Mouse (Mus musculus) heart, embryonic 14.5 days (tissue): ENCODE results near the gene Pdgfra. TPM values are rescaled to one million over a fixed set of nuclear protein-coding genes. Genes with fewer than 3 reads are reported as not detected.
A peak's percentile ranks its signal among the peaks of the same experiment; 100 is the strongest.

Experiments
- ATAC-seq: fragments of 200-750 bp; cut with Nextera tagmentation; 2 replicates; pipeline ENCODE4 v1.8.0; 2017; ENCODE audit warnings: low read depth, moderate TSS enrichment; ENCODE audit not compliant: insufficient number of reproducible peaks, insufficient read depth, low FRiP score
- H3K27ac ChIP-seq, 2 experiments: fragments of 200-500 bp in 1 of 2; fragments of 300-500 bp in 1 of 2; sonication (generic) in 1 of 2; replicated peaks in 1 of 2; 2 replicates each; pipeline ENCODE4 v1.5.1; 2012 to 2014; ENCODE audit warnings: low read depth in 2 of 2, low read length in 2 of 2, control low read depth in 1 of 2, mild to moderate bottlenecking in 1 of 2, mixed read lengths in 1 of 2; ENCODE audit not compliant: control insufficient read depth in 1 of 2, insufficient read depth in 1 of 2
- H3K27me3 ChIP-seq: fragments of 300-500 bp; sonication (generic); 2 replicates; pipeline ENCODE4 v1.6.1; 2014; ENCODE audit warnings: mild to moderate bottlenecking, low read length, control low read depth; ENCODE audit not compliant: control insufficient read depth, insufficient read depth
- H3K36me3 ChIP-seq: fragments of 300-500 bp; sonication (generic); 2 replicates; pipeline ENCODE4 v1.6.1; 2014; ENCODE audit warnings: mild to moderate bottlenecking, control low read depth, low read length, mixed read lengths; ENCODE audit not compliant: control insufficient read depth, insufficient read depth
- H3K4me1 ChIP-seq, 2 experiments: fragments of 200-500 bp in 1 of 2; fragments of 300-500 bp in 1 of 2; sonication (generic) in 1 of 2; 2 replicates each; pipeline ENCODE4 v1.6.1; 2012 to 2014; ENCODE audit warnings: low read length in 2 of 2, control low read depth in 1 of 2, mixed read lengths in 1 of 2; ENCODE audit not compliant: control insufficient read depth in 2 of 2, insufficient read depth in 2 of 2
- H3K4me2 ChIP-seq: fragments of 300-500 bp; sonication (generic); 2 replicates; pipeline ENCODE4 v1.6.1; 2014; ENCODE audit warnings: mild to moderate bottlenecking, low read length
- H3K4me3 ChIP-seq, 2 experiments: fragments of 200-500 bp in 1 of 2; fragments of 300-500 bp in 1 of 2; sonication (generic) in 1 of 2; 2 replicates each; pipeline ENCODE4 v1.5.1; 2012 to 2014; ENCODE audit warnings: low read length in 2 of 2, mild to moderate bottlenecking in 2 of 2, control low read depth in 1 of 2, low read depth in 1 of 2, moderate library complexity in 1 of 2; ENCODE audit not compliant: control insufficient read depth in 1 of 2, insufficient read depth in 1 of 2
- H3K9ac ChIP-seq: fragments of 300-500 bp; sonication (generic); 2 replicates; pipeline ENCODE4 v1.6.1; 2014; ENCODE audit warnings: mild to moderate bottlenecking, low read length
- H3K9me3 ChIP-seq: fragments of 300-500 bp; sonication (generic); 2 replicates; pipeline ENCODE4 v1.6.1; 2016; ENCODE audit warnings: low read length, control low read depth; ENCODE audit not compliant: control insufficient read depth
- WGBS: fragments of 180-500 bp; shearing (Covaris S2); extraction: QIAGEN DNeasy Blood & Tissue Kit; methylation state at CpG from one replicate; pipeline ENCODE4 v1.1.7; 2014; 5-methylcytosine and 5-hydroxymethylcytosine counted together
- polyA plus RNA-seq: library from polyadenylated mRNA; unstranded; fragments of >200 nt; fragmentation: Nextera tagmentation; extraction: Ambion mirVana; gene quantifications from 2 replicates; pipeline ENCODE4 v1.2.1, GENCODE M21; 2014

The Pdgfra gene
- polyA plus RNA-seq = 19.6 and 24.5 TPM in 2 replicates

- WGBS = 4% methylated on average over 10 of the region's 10 CpGs
- H3K9ac ChIP-seq = peak within 1 kb of the TSS; percentile 78
- peak within 1 kb of the TSS; percentile 53 to 56 for H3K4me3 ChIP-seq
- peak within 1 kb of the TSS; percentile 80 to 84 for H3K27ac ChIP-seq
- H3K9me3 ChIP-seq = no peaks in the 10 kb centered on the region
- H3K4me2 ChIP-seq = peak within 1 kb of the TSS; percentile 62
- ATAC-seq = no peak
- no peaks in the 10 kb centered on the region for H3K36me3 ChIP-seq
- peaks cover 57% of the 10 kb centered on the region for H3K27me3 ChIP-seq
- peaks cover 14 to 19% of the 10 kb centered on the region in 2 experiments for H3K4me1 ChIP-seq
Measured at GRCm38 (mm10) chr5:75152021-75152425, at the start of gene Pdgfra. Gene Pdgfra (plus strand): TSS chr5:75152292.

DNA sequence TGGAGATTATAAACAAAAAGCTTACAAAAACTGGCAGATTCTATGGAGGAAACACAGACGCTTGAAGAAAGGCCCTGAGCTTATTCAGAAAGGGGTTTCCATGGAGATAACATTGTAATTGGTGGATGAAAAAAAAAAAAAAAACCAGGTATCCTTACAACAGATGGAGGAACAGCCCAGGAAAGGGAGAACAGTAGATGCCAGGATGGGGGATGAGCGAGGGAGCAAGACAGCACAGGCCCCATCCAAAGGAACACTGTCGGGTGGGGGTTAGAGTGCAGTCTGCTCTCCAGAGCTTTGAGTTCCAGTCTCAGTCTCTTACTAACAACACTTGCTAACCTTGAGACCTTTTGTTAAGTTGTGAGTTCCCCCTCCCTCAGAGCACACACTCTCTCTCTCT is 45.6 kb upstream of the Pdgfra start:
- no peaks in the 10 kb centered on the region for H3K9me3 ChIP-seq
- WGBS = 64% methylated on average over 3 of the region's 3 CpGs
- H3K36me3 ChIP-seq = no peaks in the 10 kb centered on the region
- H3K27ac ChIP-seq = no peak overlapping the region
- no peak overlapping the region for H3K4me3 ChIP-seq
- no peak for ATAC-seq
- no peak overlapping the region for H3K4me2 ChIP-seq
- no peaks in the 10 kb centered on the region; a peak in 1 of 4 replicates for H3K4me1 ChIP-seq
- no peaks in the 10 kb centered on the region for H3K27me3 ChIP-seq
- no peak overlapping the region for H3K9ac ChIP-seq

GRCm38 (mm10) chr5:75109368-75109767 is 42.7 kb upstream of the Pdgfra start:
- Histone ChIP-seq H3K4me2 (no peak overlapping the region), H3K9me3 (no peaks in the 10 kb centered on the region), H3K36me3 (no peaks in the 10 kb centered on the region), H3K27ac (no peak overlapping the region), H3K4me3 (no peak overlapping the region), H3K4me1 (no peaks in the 10 kb centered on the region; a peak in 1 of 4 replicates), H3K9ac (no peak overlapping the region), H3K27me3 (no peaks in the 10 kb centered on the region)
- no peak for ATAC-seq
- WGBS = 26% methylated on average over 5 of the region's 5 CpGs

DNA sequence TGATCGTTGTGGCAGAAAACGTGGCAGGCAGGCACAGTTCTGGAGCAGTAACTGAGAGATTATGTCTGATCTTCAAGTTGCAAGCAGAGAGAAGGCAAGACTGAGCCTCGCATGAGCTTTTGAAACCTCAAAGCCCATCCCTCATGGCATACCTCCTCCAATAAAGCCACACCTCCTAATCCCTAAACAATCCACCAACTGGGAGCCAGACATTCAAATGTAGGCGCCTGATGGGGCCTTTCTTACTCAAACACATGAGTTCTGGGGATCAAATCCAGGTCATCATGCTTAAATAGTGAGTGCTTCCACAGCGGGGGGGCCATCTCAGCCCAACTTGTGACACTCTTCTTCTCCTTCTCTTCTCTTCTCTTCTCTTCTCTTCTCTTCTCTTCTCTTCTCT is 40.3 kb upstream of the Pdgfra start:
- Histone ChIP-seq H3K27me3 (no peaks in the 10 kb centered on the region), H3K36me3 (no peaks in the 10 kb centered on the region), H3K27ac (no peak overlapping the region), H3K4me3 (no peak overlapping the region), H3K4me1 (no peaks in the 10 kb centered on the region; a peak in 1 of 4 replicates), H3K9me3 (no peaks in the 10 kb centered on the region), H3K9ac (no peak overlapping the region), H3K4me2 (no peak overlapping the region)
- ATAC-seq = no peak
- WGBS = 66% methylated on average over 5 of the region's 5 CpGs

DNA sequence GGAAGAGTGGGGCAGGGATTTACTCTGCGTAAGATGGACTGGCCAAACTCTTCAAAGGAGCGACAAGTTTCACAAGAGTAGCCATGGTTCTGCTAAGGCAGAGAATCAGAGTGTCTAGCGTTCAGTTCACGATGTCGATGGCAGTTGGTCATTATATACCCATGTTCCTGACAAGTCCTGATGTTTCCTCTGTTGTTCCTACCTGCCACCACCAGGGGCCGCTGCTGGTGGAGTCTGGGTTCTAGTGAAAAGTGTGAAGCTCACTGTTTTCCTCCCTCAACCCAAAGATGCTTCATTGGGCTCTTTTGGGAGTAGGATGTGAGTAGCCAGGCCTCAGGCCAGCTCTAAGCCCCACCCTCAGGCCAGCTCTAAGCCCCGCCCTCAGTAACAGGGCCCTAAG is 33.3 kb upstream of the Pdgfra start:
- no peaks in the 10 kb centered on the region for H3K36me3 ChIP-seq
- no peak for ATAC-seq
- H3K4me3 ChIP-seq = no peak overlapping the region
- no peaks in the 10 kb centered on the region for H3K4me1 ChIP-seq
- H3K9me3 ChIP-seq = no peaks in the 10 kb centered on the region
- no peak overlapping the region for H3K27ac ChIP-seq
- WGBS = 63% methylated on average over 7 of the region's 7 CpGs
- H3K4me2 ChIP-seq = no peak overlapping the region
- no peaks in the 10 kb centered on the region for H3K27me3 ChIP-seq
- no peak overlapping the region for H3K9ac ChIP-seq

GRCm38 (mm10) chr5:75121646-75122045 is 30.4 kb upstream of the Pdgfra start:
- no peak for ATAC-seq
- WGBS = 46% methylated on average over 5 of the region's 5 CpGs
- H3K36me3 ChIP-seq = no peaks in the 10 kb centered on the region

DNA sequence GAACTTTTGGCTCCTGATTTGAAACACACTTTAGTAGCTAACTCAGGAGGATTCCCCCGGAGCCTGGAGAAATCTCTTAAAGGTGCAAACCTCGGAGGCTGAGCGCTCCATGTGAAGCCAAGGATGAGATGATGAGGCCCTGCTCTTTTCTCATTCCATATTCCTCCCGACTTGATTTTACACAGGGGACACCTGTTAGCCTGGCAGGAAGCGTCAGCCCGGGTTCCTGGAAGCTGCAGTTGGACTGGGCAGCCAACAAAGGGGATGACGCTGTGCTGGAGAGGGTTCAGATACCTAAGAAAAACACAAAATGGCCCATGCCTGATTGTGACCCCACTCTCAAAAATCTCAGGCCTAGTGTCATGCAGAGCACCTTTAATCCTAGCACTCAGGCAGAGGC is 17.4 kb upstream of the Pdgfra start:
- ATAC-seq = no peak
- H3K36me3 ChIP-seq = no peaks in the 10 kb centered on the region
- H3K9ac ChIP-seq = no peak overlapping the region
- H3K4me1 ChIP-seq = peaks cover 0 to 2% of the 10 kb centered on the region in 2 experiments; a peak in 1 of 4 replicates
- H3K27ac ChIP-seq = no peak overlapping the region
- 79% methylated on average over 7 of the region's 7 CpGs for WGBS
- H3K4me2 ChIP-seq = no peak overlapping the region
- no peak overlapping the region for H3K4me3 ChIP-seq
- H3K9me3 ChIP-seq = no peaks in the 10 kb centered on the region
- no peaks in the 10 kb centered on the region for H3K27me3 ChIP-seq

More at GRCm38 (mm10) chr5:75121646-75122045, 30.4 kb upstream of the Pdgfra start:
- H3K4me3 ChIP-seq = no peak overlapping the region
- no peaks in the 10 kb centered on the region for H3K27me3 ChIP-seq
- H3K4me1 ChIP-seq = no peaks in the 10 kb centered on the region
- no peak overlapping the region for H3K27ac ChIP-seq
- H3K4me2 ChIP-seq = no peak overlapping the region
- no peaks in the 10 kb centered on the region for H3K9me3 ChIP-seq
- H3K9ac ChIP-seq = no peak overlapping the region

- 1% methylated on average over 14 of the region's 14 CpGs for WGBS
- Histone ChIP-seq H3K9ac (peak overlapping the region; percentile 63), H3K27ac (no peak overlapping the region), H3K27me3 (peaks cover 40% of the 10 kb centered on the region), H3K9me3 (no peaks in the 10 kb centered on the region), H3K4me3 (peak overlapping the region; percentile 36 to 48), H3K4me1 (peaks cover under 1 to 5% of the 10 kb centered on the region in 2 experiments; a peak in 3 of 4 replicates), H3K36me3 (no peaks in the 10 kb centered on the region), H3K4me2 (peak overlapping the region; percentile 74)
- no peak for ATAC-seq
Measured at GRCm38 (mm10) chr5:75143092-75143491, 9.0 kb upstream of the Pdgfra start.
